Mouse (Mus musculus) bone marrow, adult 2 months (tissue): ENCODE data around the gene Hdgfl2.
A peak's percentile ranks its signal among the peaks of the same experiment; 100 is the strongest.

ENCODE experiments used
- CTCF ChIP-seq: fragments of 200-500 bp; IDR thresholded peaks from 2 replicates; pipeline ENCODE4 v1.5.1; 2011; ENCODE audit warnings: low read length, control low read depth; ENCODE audit not compliant: control insufficient read depth, insufficient read depth
- POLR2A ChIP-seq: fragments of 200-500 bp; IDR thresholded peaks from 2 replicates; pipeline ENCODE4 v1.6.1; 2011; ENCODE audit warnings: low read depth, mild to moderate bottlenecking, control low read depth, low read length, borderline replicate concordance; ENCODE audit not compliant: control insufficient read depth

DNA sequence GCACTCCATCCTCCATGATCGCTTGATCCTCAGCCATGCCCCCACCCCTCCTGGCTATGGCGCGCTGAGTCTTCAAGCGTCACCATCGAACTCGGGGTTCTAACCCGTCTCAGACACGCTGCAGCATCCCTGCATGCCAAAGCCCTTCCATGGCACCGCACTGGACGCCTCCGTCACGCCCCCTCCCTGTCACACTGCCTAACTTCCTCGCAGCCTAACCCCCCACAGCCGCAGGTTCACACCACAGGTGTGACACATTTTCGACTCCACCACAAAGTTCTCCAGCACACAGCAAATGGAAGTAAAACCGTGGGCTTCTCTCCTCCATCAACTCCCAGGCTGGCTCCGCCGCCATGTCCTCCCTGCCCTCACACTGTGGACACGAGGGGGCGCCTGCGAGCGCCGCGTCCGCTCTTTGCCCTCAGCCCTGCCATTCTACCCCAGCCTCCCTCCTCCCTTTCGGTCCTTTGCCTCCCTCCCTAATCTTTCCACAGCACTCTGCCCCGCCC, 55.1 kb downstream of the Hdgfl2 start:
- peak; percentile 93 for TF ChIP-seq CTCF
- 0 out of 2 replicates have a peak, but pooled peaks have one; percentile 41 for TF ChIP-seq POLR2A
